Comparison of ENCODE assay signal across 14 mouse cellular contexts in the genomic region with DNA sequence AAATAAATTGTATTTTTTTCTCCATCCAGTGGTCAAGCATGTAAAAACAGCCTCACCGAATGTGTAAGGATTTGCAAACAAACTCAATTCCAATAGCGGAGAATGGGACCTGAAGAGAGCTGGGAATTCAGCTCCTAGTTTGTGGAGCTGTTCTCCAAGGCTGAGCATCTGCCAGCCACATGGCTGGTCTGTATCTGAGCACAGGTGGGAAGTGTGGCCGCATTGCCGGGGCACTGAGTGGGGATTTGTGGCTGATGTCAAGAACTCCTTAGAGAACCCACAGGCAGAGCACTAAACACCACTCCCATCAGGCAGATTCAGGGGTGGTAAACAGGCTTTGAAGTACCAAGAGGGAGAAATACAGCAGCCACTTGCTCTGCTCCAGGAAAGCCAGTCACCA.
"Had no signal": no experiment of that assay in that cellular context is flagged by ENCODE, and none has a peak within 500 bp of the region (broad histone marks: within the 10 kb centered on the region; RNA-seq: fewer than 3 reads in every experiment).

No protein-coding gene starts in this region.

- H3K4me2 ChIP-seq: kidney, embryonic 15.5 days; limb, embryonic 15.5 days; liver, embryonic 12.5 days; lung, embryonic 14.5 days; midbrain, embryonic 12.5 days; neural tube, embryonic 13.5 days; stomach, embryonic 15.5 days had no signal

- H3K4me3 ChIP-seq: kidney, embryonic 15.5 days; limb, embryonic 15.5 days; liver, embryonic 12.5 days; megakaryocyte, embryonic 14.5 days; midbrain, embryonic 12.5 days; neural tube, embryonic 13.5 days; stomach, embryonic 15.5 days had no signal

- ATAC-seq: liver, embryonic 12.5 days; midbrain, embryonic 16.5 days had no signal

- DNase-seq: kidney, postnatal 14 days; lung, embryonic 14.5 days; lung, postnatal 10 days; right cerebral cortex, postnatal 14 days; thymus, postnatal 36 days had no signal

- H3K9me3 ChIP-seq: kidney, embryonic 15.5 days; limb, embryonic 15.5 days; liver, embryonic 12.5 days; midbrain, embryonic 12.5 days; neural tube, embryonic 13.5 days; stomach, embryonic 15.5 days had no signal

- H3K27ac ChIP-seq: kidney, embryonic 15.5 days; limb, embryonic 15.5 days; liver, embryonic 12.5 days; macrophage; midbrain, embryonic 12.5 days; neural tube, embryonic 13.5 days; stomach, embryonic 15.5 days had no signal

- H3K4me1 ChIP-seq: kidney, embryonic 15.5 days; limb, embryonic 15.5 days; liver, embryonic 12.5 days; midbrain, embryonic 12.5 days; stomach, embryonic 15.5 days had no signal

- H3K9ac ChIP-seq: kidney, embryonic 15.5 days; limb, embryonic 15.5 days; liver, embryonic 12.5 days; lung, embryonic 14.5 days; midbrain, embryonic 12.5 days; neural tube, embryonic 13.5 days; stomach, embryonic 15.5 days had no signal

- H3K27me3 ChIP-seq: kidney, embryonic 15.5 days; limb, embryonic 15.5 days; liver, embryonic 12.5 days; megakaryocyte, embryonic 14.5 days; midbrain, embryonic 12.5 days; neural tube, embryonic 13.5 days; stomach, embryonic 15.5 days had no signal

- H3K36me3 ChIP-seq: kidney, embryonic 15.5 days; limb, embryonic 15.5 days; liver, embryonic 12.5 days; midbrain, embryonic 12.5 days; neural tube, embryonic 13.5 days; stomach, embryonic 15.5 days had no signal
